Mouse (Mus musculus): ENCODE results near the gene Cd79a. TPM values are rescaled to one million over a fixed set of nuclear protein-coding genes. Genes with fewer than 3 reads are reported as not detected.

Cd79a gene
- total RNA-seq, 1 experiment: 1.3 TPM

DNA sequence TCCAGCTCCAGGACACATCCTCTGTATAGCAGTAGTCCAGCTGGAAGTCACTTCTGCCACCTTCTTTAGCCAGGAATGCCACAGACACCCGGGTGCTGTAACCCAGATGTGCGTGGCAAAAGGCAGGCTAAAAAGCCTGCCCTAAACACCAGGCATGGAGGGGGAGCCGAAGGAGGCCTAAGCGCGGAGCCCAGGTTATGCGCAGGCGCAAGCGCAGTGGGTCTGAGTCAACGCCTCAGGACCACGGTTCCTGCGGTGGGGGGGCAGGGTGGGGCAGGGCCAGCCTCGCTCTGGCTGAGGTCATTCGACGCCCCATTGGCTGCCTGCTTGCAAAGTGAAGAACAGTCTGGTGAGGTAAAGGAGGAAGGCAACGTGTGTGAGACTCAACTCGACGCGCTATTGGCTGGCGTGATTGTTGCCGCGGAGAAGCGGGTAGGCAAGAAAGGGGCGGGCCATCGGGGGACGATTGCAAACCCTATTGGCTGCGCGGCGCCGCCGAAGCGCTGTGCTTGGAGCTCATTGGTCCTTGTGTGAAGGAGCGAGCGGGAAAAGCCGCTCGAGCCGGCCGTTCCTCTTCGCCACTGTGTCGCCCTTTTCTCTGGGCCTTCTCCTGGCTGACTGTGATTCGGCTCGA lies 27.5 kb upstream of the Cd79a start, which contains the start of the genes Lypd4 and Dmrtc2:
Gene Lypd4 (minus strand): TSS at position 410 of the 634 bp plus-strand sequence.
Gene Dmrtc2 (plus strand): TSS at position 526 of the 634 bp plus-strand sequence.
- H3K9ac ChIP-seq (ENCODE audit: insufficient read depth, low read depth, low read length, poor library complexity, severe bottlenecking): no peak within 1 kb of the TSS
- no peak for DNase-seq (ENCODE audit: low read depth, low spot score)
- H3K9me3 ChIP-seq (ENCODE audit: control insufficient read depth, insufficient read depth, low read depth, low read length): no peaks in the 10 kb centered on the region
- no peak within 1 kb of the TSS for H3K27ac ChIP-seq (ENCODE audit: insufficient read depth, low read depth, low read length, poor library complexity, severe bottlenecking)
- TF ChIP-seq CHD2 (IDR thresholded peaks at IDR 0.05; ENCODE audit: low read depth, low read length) (peak; percentile 70; the same call in 1 of the 2 replicates), ZNF384 (IDR thresholded peaks at IDR 0.05; ENCODE audit: low read depth, low read length) (no peak)
- no peaks in the 10 kb centered on the region for H3K36me3 ChIP-seq (ENCODE audit: control insufficient read depth, insufficient read depth, low read length, poor library complexity, severe bottlenecking)
- peak within 1 kb of the TSS; percentile 18 to 24; a peak in 2 of 4 replicates for H3K4me3 ChIP-seq (ENCODE audit: insufficient read depth in 1 of 2, low read depth in 1 of 2, low read length in 2 of 2, poor library complexity in 1 of 2, severe bottlenecking in 1 of 2)
- in situ Hi-C loops (cut with MboI; ENCODE audit: low sequenced_read_pairs in 2 of 2, unreplicated experiment in 2 of 2): no loop called here
- peaks cover 0 to 4% of the 10 kb centered on the region in 2 experiments; a peak in 1 of 4 replicates for H3K4me1 ChIP-seq (ENCODE audit: control insufficient read depth in 2 of 2, insufficient read depth in 2 of 2, low read length in 2 of 2, poor library complexity in 1 of 2)

DNA sequence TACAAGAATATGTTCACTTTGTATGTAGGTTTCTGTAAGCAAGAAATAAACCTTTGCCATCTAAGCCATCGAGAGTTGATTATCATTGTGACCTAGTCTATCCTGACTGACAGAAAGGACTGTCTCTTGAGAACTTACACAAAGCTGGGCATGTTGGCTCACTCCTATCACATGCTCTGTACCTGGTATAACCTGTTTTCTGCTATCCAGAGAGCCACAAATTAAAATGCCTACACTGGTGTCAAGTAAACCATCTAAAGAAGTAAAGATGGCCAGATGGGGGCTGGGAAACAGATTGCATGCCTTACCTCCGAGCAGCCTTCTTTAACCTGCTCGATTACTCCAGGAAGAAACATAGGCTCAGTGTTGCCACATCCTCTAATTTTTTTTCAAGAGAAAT lies 19.6 kb upstream of the Cd79a start:
- Histone ChIP-seq H3K27ac (ENCODE audit: insufficient read depth, low read depth, low read length, poor library complexity, severe bottlenecking) (no peak overlapping the region), H3K4me3 (ENCODE audit: insufficient read depth in 1 of 2, low read depth in 1 of 2, low read length in 2 of 2, poor library complexity in 1 of 2, severe bottlenecking in 1 of 2) (no peak overlapping the region), H3K9ac (ENCODE audit: insufficient read depth, low read depth, low read length, poor library complexity, severe bottlenecking) (no peak overlapping the region), H3K36me3 (ENCODE audit: control insufficient read depth, insufficient read depth, low read length, poor library complexity, severe bottlenecking) (no peaks in the 10 kb centered on the region), H3K9me3 (ENCODE audit: control insufficient read depth, insufficient read depth, low read depth, low read length) (no peaks in the 10 kb centered on the region), H3K4me1 (ENCODE audit: control insufficient read depth in 2 of 2, insufficient read depth in 2 of 2, low read length in 2 of 2, poor library complexity in 1 of 2) (peaks cover 7 to 31% of the 10 kb centered on the region in 2 experiments)
- TF ChIP-seq ZNF384 (IDR thresholded peaks at IDR 0.05; ENCODE audit: low read depth, low read length) (no peak), MAFK (IDR thresholded peaks at IDR 0.05; ENCODE audit: insufficient read depth, low read depth, low read length) (no peak)
- DNase-seq (ENCODE audit: low read depth, low spot score): no peak
- in situ Hi-C loops (cut with MboI; ENCODE audit: low sequenced_read_pairs in 2 of 2, unreplicated experiment in 2 of 2): no loop called here

DNA sequence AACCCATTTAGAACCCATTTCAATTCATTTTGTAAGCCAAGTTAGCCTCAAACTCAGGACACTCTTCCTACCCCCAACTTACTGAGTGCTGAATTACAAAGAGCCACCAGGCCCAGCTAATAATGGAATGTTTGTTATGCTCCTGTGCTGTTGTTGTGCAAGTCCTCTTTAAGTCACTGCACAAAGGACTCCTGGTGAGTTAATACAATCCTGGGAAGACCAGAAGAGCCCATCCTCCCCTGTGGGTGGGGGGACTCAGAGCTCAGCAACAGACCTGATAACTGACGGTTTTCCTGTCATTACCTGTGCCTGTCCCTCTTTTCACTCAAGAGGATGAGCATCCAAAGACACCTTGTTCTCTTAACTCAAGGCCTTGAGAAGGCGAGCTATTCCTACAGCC lies 17.6 kb upstream of the Cd79a start:
- peak; percentile 78 for DNase-seq (ENCODE audit: low read depth, low spot score)

DNA sequence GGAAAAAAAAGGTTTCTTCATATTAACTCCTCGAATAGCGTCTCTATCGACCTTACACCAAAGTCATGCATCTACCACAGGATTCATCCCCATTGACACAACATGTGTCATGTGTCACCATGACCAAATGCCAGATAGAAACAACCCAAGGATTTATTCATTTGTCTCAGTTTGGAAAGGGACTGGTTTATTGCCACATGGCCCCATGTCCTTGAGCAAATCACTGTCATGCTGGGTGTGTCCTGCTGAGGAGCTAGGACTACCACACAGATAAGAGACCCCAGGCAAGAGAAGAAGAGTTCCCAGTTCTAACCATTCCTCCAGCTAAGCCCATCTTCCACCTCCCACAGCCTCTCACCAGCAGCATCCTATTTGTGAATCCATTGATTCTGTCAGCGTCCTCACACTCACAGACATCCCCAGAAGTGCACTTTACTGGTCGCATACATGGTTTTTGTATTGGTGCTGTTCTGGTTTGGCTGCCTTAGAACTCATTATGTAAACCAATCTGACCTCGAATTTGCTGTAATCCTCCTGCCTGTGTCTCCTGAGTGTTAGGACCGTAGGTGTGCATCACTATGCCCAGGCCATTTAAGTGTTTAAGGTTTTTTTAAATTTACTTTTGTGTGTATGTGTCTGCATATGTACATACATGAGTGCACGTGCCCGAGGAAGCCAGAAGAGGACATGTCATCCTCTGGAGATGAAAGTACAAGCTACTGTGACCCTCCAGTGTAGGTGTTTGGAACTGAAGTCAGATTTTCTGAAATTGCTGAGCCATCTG lies 14.6 kb upstream of the Cd79a start:
- DNase-seq (ENCODE audit: low read depth, low spot score): no peak
- in situ Hi-C loops (cut with MboI; ENCODE audit: low sequenced_read_pairs in 2 of 2, unreplicated experiment in 2 of 2): no loop called here
- no peaks in the 10 kb centered on the region for H3K9me3 ChIP-seq (ENCODE audit: control insufficient read depth, insufficient read depth, low read depth, low read length)

More for the DNA sequence above, 17.6 kb upstream of the Cd79a start:
- no peaks in the 10 kb centered on the region for H3K9me3 ChIP-seq (ENCODE audit: control insufficient read depth, insufficient read depth, low read depth, low read length)
- H3K4me3 ChIP-seq (ENCODE audit: insufficient read depth in 1 of 2, low read depth in 1 of 2, low read length in 2 of 2, poor library complexity in 1 of 2, severe bottlenecking in 1 of 2): no peak overlapping the region
- peak overlapping the region; percentile 59 for H3K27ac ChIP-seq (ENCODE audit: insufficient read depth, low read depth, low read length, poor library complexity, severe bottlenecking)
- H3K4me1 ChIP-seq (ENCODE audit: control insufficient read depth in 2 of 2, insufficient read depth in 2 of 2, low read length in 2 of 2, poor library complexity in 1 of 2): peaks cover 7 to 32% of the 10 kb centered on the region in 2 experiments
- no peaks in the 10 kb centered on the region for H3K36me3 ChIP-seq (ENCODE audit: control insufficient read depth, insufficient read depth, low read length, poor library complexity, severe bottlenecking)
- TF ChIP-seq CHD2 (IDR thresholded peaks at IDR 0.05; ENCODE audit: low read depth, low read length) (peak; percentile 65), HCFC1 (IDR thresholded peaks at IDR 0.05; ENCODE audit: borderline replicate concordance, insufficient read depth, low read length) (0 out of 2 replicates have a peak, but pooled peaks have one; percentile 47), MAFK (IDR thresholded peaks at IDR 0.05; ENCODE audit: insufficient read depth, low read depth, low read length) (no peak)
- H3K9ac ChIP-seq (ENCODE audit: insufficient read depth, low read depth, low read length, poor library complexity, severe bottlenecking): no peak overlapping the region
- in situ Hi-C loops (cut with MboI; ENCODE audit: low sequenced_read_pairs in 2 of 2, unreplicated experiment in 2 of 2): no loop called here

More for the DNA sequence above, 14.6 kb upstream of the Cd79a start:
- Histone ChIP-seq H3K36me3 (ENCODE audit: control insufficient read depth, insufficient read depth, low read length, poor library complexity, severe bottlenecking) (peaks cover 30% of the 10 kb centered on the region), H3K4me3 (ENCODE audit: insufficient read depth in 1 of 2, low read depth in 1 of 2, low read length in 2 of 2, poor library complexity in 1 of 2, severe bottlenecking in 1 of 2) (no peak overlapping the region), H3K4me1 (ENCODE audit: control insufficient read depth in 2 of 2, insufficient read depth in 2 of 2, low read length in 2 of 2, poor library complexity in 1 of 2) (peaks cover 7 to 31% of the 10 kb centered on the region in 2 experiments), H3K27ac (ENCODE audit: insufficient read depth, low read depth, low read length, poor library complexity, severe bottlenecking) (no peak overlapping the region), H3K9ac (ENCODE audit: insufficient read depth, low read depth, low read length, poor library complexity, severe bottlenecking) (no peak overlapping the region)
- TF ChIP-seq MAFK (IDR thresholded peaks at IDR 0.05; ENCODE audit: insufficient read depth, low read depth, low read length) (no peak), CHD2 (IDR thresholded peaks at IDR 0.05; ENCODE audit: low read depth, low read length) (no peak), ZNF384 (IDR thresholded peaks at IDR 0.05; ENCODE audit: low read depth, low read length) (no peak), ZC3H11A (IDR thresholded peaks at IDR 0.05; ENCODE audit: borderline replicate concordance, low read depth, low read length) (no peak), HCFC1 (IDR thresholded peaks at IDR 0.05; ENCODE audit: borderline replicate concordance, insufficient read depth, low read length) (no peak)

All from ES-E14 (cell line).